Mouse (Mus musculus) embryonic facial prominence, embryonic 12.5 days (tissue): ENCODE measurements around the gene Timm17b. TPM values are rescaled to one million over a fixed set of nuclear protein-coding genes. Genes with fewer than 3 reads are reported as not detected.

ENCODE experiments used
- ATAC-seq: fragments of 200-750 bp; cut with Nextera tagmentation; 2 replicates; pipeline ENCODE4 v1.8.0; 2017; ENCODE audit not compliant: insufficient number of reproducible peaks, insufficient read depth, low FRiP score, low TSS enrichment
- H3K27ac ChIP-seq: fragments of 300-500 bp; sonication (generic); 2 replicates; pipeline ENCODE4 v1.5.1; 2016; ENCODE audit warnings: mild to moderate bottlenecking
- H3K27me3 ChIP-seq: fragments of 300-500 bp; sonication (generic); 2 replicates; pipeline ENCODE4 v1.6.1; 2016; ENCODE audit warnings: mild to moderate bottlenecking, moderate library complexity
- H3K36me3 ChIP-seq: fragments of 300-500 bp; sonication (generic); 2 replicates; pipeline ENCODE4 v1.6.1; 2016; ENCODE audit warnings: mild to moderate bottlenecking
- H3K4me1 ChIP-seq: fragments of 300-500 bp; sonication (generic); 2 replicates; pipeline ENCODE4 v1.6.1; 2016
- H3K4me2 ChIP-seq: fragments of 300-500 bp; sonication (generic); replicated peaks from 2 replicates; pipeline ENCODE4 v1.6.1; 2016; ENCODE audit warnings: mild to moderate bottlenecking, moderate library complexity
- H3K4me3 ChIP-seq: fragments of 300-500 bp; sonication (generic); 2 replicates; pipeline ENCODE4 v1.5.1; 2016; ENCODE audit warnings: mild to moderate bottlenecking
- H3K9ac ChIP-seq: fragments of 300-500 bp; sonication (generic); 2 replicates; pipeline ENCODE4 v1.6.1; 2016; ENCODE audit warnings: mild to moderate bottlenecking, moderate library complexity
- H3K9me3 ChIP-seq: fragments of 300-500 bp; sonication (generic); 2 replicates; pipeline ENCODE4 v1.6.1; 2016; ENCODE audit warnings: mild to moderate bottlenecking, moderate library complexity
- WGBS: fragments of 180-500 bp; shearing (Covaris S2); methylation state at CpG from one replicate; pipeline ENCODE4 v1.1.7; 2016; 5-methylcytosine and 5-hydroxymethylcytosine counted together
- polyA plus RNA-seq: library from polyadenylated mRNA; unstranded; fragments of >200 nt; fragmentation: Nextera tagmentation; extraction: Ambion mirVana; gene quantifications from 2 replicates; pipeline ENCODE4 v1.2.1, GENCODE M21; 2016

The Timm17b gene
- 167 and 169 TPM in 2 replicates for polyA plus RNA-seq

DNA sequence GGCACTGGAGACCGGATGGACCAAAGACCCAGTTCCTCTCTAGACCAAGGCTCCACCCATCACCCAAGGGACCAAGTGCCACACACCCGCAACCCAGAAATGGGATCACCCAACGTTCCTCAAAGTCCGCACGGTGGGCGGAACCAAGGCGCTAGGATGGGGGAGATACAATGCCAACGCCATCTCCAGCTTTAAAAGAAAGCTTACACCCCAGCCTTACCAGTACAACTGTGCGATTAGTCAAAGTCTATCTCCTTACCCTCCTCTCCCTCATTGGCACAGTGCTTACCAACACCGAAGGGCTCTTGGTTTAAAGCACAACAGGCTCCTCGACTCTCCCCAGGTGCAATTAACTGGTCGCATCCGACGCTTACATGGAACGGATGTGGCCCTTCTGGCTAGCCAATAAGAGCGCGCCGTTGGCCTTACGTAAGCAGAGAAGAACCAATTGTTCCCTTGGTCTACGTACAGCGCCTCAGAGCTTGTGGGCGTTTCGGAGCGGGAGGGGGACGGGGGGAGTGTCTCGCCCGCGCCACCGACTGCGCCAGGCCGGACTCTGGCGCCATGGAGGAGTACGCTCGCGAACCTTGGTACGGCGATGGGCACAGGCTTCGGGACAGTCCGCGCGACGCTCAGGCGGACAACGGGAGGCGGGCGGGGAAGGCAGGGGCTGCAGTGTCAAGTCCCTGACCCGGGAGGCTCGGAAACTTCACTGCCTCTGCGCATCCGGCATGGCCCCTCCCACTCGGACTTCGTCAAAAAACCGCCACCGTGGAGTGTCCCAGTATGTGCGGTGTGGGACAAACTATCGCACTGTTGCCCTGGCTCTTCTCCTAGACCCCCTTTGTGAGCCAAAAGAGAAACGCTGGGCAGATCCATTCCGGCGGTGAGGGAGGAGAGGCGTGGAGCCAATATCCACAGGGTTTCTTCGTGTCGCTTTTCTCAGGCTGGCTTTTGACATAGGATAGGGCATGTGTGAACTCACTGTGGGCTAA, at the start of gene Timm17b, which contains the start of gene Pqbp1:
Gene Timm17b (plus strand): TSS at position 478 of the 995 bp plus-strand sequence.
Gene Pqbp1 (minus strand): TSS at position 390 of the 995 bp plus-strand sequence.
- WGBS: 14% methylated on average over 62 of the region's 62 CpGs
- peak; percentile 97 for ATAC-seq
- Histone ChIP-seq H3K27me3 (no peaks in the 10 kb centered on the region), H3K4me1 (peaks cover 4% of the 10 kb centered on the region; the same call in 1 of the 2 replicates), H3K4me3 (peak within 1 kb of the TSS; percentile 52), H3K36me3 (peaks cover 4% of the 10 kb centered on the region; the same call in 1 of the 2 replicates), H3K4me2 (peak within 1 kb of the TSS; percentile 53), H3K9ac (peak within 1 kb of the TSS; percentile 62), H3K27ac (peak within 1 kb of the TSS; percentile 83), H3K9me3 (no peaks in the 10 kb centered on the region)

DNA sequence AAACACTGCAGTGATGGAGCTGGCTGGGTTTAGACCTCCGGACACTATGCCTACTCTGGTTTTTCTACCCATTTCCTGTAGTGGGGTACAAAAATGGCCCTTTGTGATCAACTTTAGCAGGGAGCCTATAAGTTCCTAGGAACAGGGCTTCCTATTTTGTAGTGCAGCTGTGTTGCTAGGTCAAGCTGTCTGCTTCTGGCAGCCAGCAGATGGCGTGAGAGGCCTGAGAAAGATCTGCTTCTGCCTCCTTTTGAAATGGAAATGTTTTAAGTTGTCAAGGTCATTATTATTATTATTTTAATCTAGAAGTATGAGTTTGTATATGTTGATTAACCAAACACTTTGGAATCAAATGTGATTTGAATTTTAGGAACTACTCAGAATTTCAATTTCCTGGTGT, 44.6 kb upstream of the Timm17b start:
- Histone ChIP-seq H3K4me3 (no peak overlapping the region), H3K9me3 (no peaks in the 10 kb centered on the region), H3K27ac (no peak overlapping the region), H3K4me2 (no peak overlapping the region), H3K4me1 (no peaks in the 10 kb centered on the region), H3K27me3 (no peaks in the 10 kb centered on the region), H3K9ac (no peak overlapping the region), H3K36me3 (peaks cover 4% of the 10 kb centered on the region; the same call in 1 of the 2 replicates)
- ATAC-seq: no peak
- 42% methylated on average over 2 of the region's 2 CpGs for WGBS

DNA sequence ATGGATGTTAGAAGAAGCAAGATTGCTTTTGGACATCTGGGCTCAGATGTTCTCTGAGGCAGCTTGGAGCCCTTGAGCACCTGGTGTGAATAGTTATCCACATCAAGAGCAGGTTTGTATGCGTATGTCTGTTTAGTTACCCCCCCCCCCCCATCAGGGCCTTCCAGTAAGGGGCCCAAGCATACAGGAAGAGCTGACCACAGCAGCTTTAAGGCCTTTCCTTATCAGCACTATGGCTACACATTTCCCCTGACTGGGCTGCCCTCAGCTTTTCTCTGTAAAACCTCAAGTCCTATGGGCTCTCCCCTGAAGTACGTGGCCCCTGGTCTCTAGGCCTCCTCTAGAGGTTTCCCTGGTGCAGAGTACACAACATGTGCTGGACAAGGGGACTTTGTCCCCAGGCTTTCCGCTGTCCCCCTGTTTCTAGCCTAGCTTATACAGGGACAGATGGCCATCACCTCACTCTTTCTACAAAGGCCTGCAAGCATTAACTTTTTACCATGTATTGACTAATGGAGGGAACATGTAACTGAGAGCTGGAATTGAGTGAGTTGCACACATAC, 39.9 kb upstream of the Timm17b start:
- Histone ChIP-seq H3K9ac (no peak overlapping the region), H3K27me3 (no peaks in the 10 kb centered on the region), H3K9me3 (no peaks in the 10 kb centered on the region), H3K4me1 (no peaks in the 10 kb centered on the region), H3K36me3 (peaks cover 4% of the 10 kb centered on the region; the same call in 1 of the 2 replicates), H3K4me3 (no peak overlapping the region), H3K27ac (no peak overlapping the region), H3K4me2 (no peak overlapping the region)
- 91% methylated on average over 3 of the region's 3 CpGs for WGBS
- no peak for ATAC-seq

DNA sequence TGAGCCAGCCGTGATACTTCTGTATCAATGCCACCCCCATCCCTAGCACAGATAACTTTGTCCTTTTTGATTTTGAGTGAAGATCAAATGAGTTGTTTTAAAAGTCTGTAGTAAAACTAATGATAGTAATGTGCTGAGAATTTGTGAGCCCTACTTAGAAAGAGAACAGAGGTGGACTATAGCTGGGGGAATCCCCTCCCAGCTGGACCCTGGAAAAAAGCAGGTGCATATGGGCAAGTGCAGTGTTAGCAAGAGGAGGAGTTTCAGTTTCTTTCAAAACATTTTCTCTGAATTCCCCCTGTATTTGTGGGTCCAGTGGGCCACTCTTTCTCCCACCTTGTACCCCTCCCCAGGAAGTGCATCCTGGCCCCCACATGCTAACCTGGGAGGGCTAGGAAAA, 36.0 kb upstream of the Timm17b start:
- WGBS: 81% methylated on average over 1 of the region's 1 CpGs
- H3K9ac ChIP-seq: no peak overlapping the region
- no peak for ATAC-seq

DNA sequence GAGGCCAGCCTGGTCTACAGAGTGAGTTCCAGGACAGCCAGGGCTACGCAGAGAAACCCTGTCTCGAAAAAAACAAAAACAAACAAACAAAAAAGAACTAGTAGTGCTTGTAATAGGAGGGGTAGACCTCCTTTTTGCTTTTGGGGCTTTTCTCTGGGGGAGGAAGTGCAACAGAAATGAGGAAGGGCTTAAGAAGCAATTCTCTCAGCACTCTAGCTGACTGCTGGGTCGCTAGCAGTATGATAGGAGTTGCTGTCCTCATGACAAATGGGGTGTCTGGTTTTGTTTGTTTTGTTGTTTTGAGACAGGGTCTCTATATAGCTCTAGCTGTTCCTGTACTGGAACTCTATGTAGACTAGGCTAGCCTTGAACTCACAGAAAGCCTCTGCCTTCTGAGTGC, 34.6 kb upstream of the Timm17b start:
- Histone ChIP-seq H3K36me3 (peaks cover 8% of the 10 kb centered on the region; the same call in 1 of the 2 replicates), H3K4me3 (no peak overlapping the region), H3K4me2 (no peak overlapping the region), H3K9me3 (no peaks in the 10 kb centered on the region), H3K27me3 (no peaks in the 10 kb centered on the region), H3K27ac (no peak overlapping the region), H3K9ac (no peak overlapping the region), H3K4me1 (no peaks in the 10 kb centered on the region)
- WGBS: 73% methylated on average over 3 of the region's 3 CpGs
- ATAC-seq: no peak

More for the DNA sequence above, 36.0 kb upstream of the Timm17b start:
- no peak overlapping the region for H3K4me2 ChIP-seq
- H3K4me3 ChIP-seq: no peak overlapping the region
- no peaks in the 10 kb centered on the region for H3K4me1 ChIP-seq
- no peaks in the 10 kb centered on the region for H3K9me3 ChIP-seq
- no peaks in the 10 kb centered on the region for H3K27me3 ChIP-seq
- peaks cover 11% of the 10 kb centered on the region for H3K36me3 ChIP-seq
- H3K27ac ChIP-seq: no peak overlapping the region

DNA sequence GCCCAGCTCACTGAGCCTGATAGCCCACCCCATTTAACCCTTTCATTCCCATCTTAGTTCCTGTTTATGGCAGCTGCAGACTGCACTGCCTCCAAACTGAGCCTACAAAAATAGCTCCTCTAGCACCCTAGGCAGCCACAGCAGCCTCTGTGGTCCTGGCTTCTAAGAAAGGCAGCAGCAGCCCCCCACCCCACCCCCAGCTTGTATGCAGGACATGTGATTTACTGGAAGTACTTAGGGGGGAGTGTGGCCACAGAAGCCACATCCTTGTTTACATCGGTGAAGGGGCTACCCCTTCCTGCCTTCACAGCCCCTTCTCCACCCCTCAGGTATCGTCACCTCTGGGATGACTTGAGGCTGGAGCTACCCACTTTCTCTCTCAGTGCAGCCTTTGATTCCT, 33.8 kb upstream of the Timm17b start:
- H3K4me2 ChIP-seq: no peak overlapping the region
- WGBS: 75% methylated on average over 2 of the region's 2 CpGs
- ATAC-seq: no peak
- H3K4me3 ChIP-seq: no peak overlapping the region
- no peaks in the 10 kb centered on the region for H3K27me3 ChIP-seq
- H3K9me3 ChIP-seq: no peaks in the 10 kb centered on the region
- H3K4me1 ChIP-seq: no peaks in the 10 kb centered on the region
- H3K27ac ChIP-seq: no peak overlapping the region
- H3K9ac ChIP-seq: no peak overlapping the region
- peaks cover 7% of the 10 kb centered on the region; the same call in 1 of the 2 replicates for H3K36me3 ChIP-seq

DNA sequence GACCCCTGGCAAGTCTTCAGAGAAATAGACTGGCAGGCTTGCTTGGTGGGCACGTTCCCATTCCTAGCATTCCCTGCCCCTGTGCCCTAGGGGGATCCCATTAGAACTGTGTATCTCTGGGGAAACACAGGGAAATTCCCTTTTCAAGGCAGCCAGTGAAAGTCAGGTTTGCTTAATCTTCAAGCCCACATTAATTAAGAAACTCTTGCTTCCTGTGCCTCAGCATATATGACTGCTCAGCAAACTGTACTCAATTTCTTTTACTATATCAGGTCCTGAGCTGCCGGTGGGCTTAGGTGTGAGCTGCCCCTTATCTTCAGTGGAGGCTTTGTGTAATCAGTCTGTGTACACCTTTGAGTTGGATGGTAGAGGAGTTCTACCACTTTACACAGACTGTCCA, 33.4 kb upstream of the Timm17b start:
- peaks cover 7% of the 10 kb centered on the region; the same call in 1 of the 2 replicates for H3K36me3 ChIP-seq
- no peak for ATAC-seq
- WGBS: 67% methylated on average over 2 of the region's 2 CpGs

DNA sequence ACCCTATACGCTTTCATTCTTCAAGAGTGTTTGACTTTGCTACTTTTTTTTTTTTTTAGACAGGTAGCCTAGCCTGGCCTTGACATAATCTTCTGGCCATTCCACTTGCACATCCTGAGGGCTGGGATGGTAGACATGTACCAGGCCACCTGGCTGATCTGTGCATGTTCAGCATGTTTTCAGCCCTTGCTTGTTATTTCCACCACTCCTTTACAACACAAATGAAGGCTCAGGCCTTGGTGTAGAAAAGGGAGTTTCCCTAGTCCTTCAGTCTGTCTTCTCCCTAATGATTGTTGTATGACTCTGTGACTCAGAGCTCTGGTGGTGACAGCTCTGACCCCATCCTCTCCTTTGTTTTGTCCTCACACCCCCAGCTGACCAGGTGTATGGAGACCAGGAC, 32.0 kb upstream of the Timm17b start:
- Histone ChIP-seq H3K9me3 (no peaks in the 10 kb centered on the region), H3K36me3 (peaks cover 13% of the 10 kb centered on the region), H3K27ac (no peak overlapping the region), H3K9ac (no peak overlapping the region), H3K4me2 (no peak overlapping the region), H3K4me3 (no peak overlapping the region), H3K27me3 (no peaks in the 10 kb centered on the region), H3K4me1 (no peaks in the 10 kb centered on the region)
- 100% methylated on average over 1 of the region's 1 CpGs for WGBS
- ATAC-seq: no peak

More for the DNA sequence above, 33.4 kb upstream of the Timm17b start:
- Histone ChIP-seq H3K27ac (no peak overlapping the region), H3K4me2 (no peak overlapping the region), H3K27me3 (no peaks in the 10 kb centered on the region), H3K4me3 (no peak overlapping the region), H3K4me1 (no peaks in the 10 kb centered on the region), H3K9me3 (no peaks in the 10 kb centered on the region), H3K9ac (no peak overlapping the region)

DNA sequence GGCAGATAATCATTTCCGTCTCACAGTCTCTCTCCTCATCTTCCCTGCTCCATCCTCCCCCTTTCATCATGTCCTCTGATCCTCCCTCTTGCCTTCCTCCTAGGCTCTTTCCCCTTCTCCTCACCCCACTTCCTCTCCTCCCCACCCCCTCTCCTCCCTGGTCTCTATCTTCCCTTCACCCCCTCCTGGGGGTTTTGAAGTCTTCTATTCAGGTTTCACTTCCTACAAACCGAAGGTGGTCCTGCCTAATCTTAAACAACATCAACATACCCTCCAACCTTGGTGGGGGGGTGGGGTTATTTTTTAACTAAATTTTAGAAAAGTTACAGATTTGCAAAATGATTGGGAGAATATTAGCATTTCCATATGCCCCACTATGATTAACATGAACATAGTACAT, 30.7 kb upstream of the Timm17b start:
- Histone ChIP-seq H3K27me3 (no peaks in the 10 kb centered on the region), H3K4me3 (no peak overlapping the region), H3K9me3 (no peaks in the 10 kb centered on the region), H3K4me2 (no peak overlapping the region), H3K27ac (no peak overlapping the region), H3K4me1 (no peaks in the 10 kb centered on the region), H3K36me3 (peaks cover 24% of the 10 kb centered on the region), H3K9ac (no peak overlapping the region)
- 41% methylated on average over 2 of the region's 2 CpGs for WGBS
- ATAC-seq: no peak

DNA sequence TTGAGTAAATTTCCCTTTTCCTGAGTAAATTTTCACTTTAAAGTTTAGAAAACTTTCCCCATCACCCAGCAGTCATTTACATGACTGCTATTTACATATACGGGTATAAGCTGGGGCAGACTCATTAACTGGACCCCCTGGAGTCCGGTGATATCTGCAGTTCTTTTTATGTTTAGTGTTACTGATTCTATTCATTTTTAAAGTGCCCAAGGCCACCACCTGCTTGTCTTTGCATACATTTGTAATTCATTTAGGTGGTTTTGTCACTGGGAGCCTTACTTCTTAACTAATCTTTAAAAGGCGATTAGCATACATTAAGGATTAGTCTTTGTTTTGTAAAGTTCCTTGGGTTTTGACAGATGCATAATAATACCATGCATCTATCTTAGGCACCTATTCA, 29.3 kb upstream of the Timm17b start:
- 53% methylated on average over 3 of the region's 3 CpGs for WGBS
- peaks cover 26% of the 10 kb centered on the region for H3K36me3 ChIP-seq
- H3K9ac ChIP-seq: no peak overlapping the region
- no peak overlapping the region for H3K4me2 ChIP-seq
- H3K27me3 ChIP-seq: no peaks in the 10 kb centered on the region
- H3K27ac ChIP-seq: no peak overlapping the region
- H3K4me1 ChIP-seq: no peaks in the 10 kb centered on the region
- H3K9me3 ChIP-seq: no peaks in the 10 kb centered on the region
- ATAC-seq: no peak
- H3K4me3 ChIP-seq: no peak overlapping the region

DNA sequence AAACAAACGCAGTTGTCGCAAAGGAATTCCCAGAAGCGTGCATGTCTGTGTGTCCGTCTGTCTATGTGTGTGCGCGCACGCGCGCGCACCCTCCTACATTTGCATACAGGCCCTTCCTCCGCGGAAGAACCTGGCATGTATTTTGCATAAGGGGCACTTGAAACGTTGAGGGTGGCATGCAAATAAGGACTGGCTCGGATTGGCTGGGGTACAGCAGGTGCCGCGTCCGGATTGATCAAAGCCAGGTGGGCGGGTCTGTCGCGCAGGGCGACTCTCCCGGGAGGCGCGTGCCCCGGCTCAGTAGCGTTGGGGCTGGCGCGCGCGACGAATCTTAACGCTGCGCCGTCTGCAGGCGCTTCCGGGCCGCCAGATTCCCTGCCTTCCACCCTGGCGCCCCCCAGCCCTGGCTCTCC, 21.1 kb upstream of the Timm17b start, which contains the start of gene Pim2:
Gene Pim2 (plus strand): TSS at position 256 of the 413 bp plus-strand sequence.
- H3K27ac ChIP-seq: no peak within 1 kb of the TSS
- peaks cover 7% of the 10 kb centered on the region for H3K36me3 ChIP-seq
- peak; percentile 84 for ATAC-seq
- H3K27me3 ChIP-seq: no peaks in the 10 kb centered on the region
- no peaks in the 10 kb centered on the region for H3K4me1 ChIP-seq
- H3K4me3 ChIP-seq: peak within 1 kb of the TSS; percentile 46
- 17% methylated on average over 33 of the region's 38 CpGs for WGBS
- no peaks in the 10 kb centered on the region for H3K9me3 ChIP-seq
- H3K9ac ChIP-seq: peak within 1 kb of the TSS; percentile 27; the same call in 1 of the 2 replicates
- peak within 1 kb of the TSS; percentile 76 for H3K4me2 ChIP-seq
